Mouse (Mus musculus) neural tube, embryonic 10.5 days (tissue): Measurements from ENCODE around the gene Slc30a3.
"Not testable (repeated sequence)": the region's sequence is repeated elsewhere in the genome, so short reads cannot be mapped to it uniquely, and the experiment has no call there.

ENCODE experiments used
- DNase-seq: peaks from one replicate; pipeline ENCODE4 v3.0.0-alpha.2; 2017; ENCODE audit warnings: low spot score; ENCODE audit errors: extremely low spot score

Gene Slc30a3

DNA sequence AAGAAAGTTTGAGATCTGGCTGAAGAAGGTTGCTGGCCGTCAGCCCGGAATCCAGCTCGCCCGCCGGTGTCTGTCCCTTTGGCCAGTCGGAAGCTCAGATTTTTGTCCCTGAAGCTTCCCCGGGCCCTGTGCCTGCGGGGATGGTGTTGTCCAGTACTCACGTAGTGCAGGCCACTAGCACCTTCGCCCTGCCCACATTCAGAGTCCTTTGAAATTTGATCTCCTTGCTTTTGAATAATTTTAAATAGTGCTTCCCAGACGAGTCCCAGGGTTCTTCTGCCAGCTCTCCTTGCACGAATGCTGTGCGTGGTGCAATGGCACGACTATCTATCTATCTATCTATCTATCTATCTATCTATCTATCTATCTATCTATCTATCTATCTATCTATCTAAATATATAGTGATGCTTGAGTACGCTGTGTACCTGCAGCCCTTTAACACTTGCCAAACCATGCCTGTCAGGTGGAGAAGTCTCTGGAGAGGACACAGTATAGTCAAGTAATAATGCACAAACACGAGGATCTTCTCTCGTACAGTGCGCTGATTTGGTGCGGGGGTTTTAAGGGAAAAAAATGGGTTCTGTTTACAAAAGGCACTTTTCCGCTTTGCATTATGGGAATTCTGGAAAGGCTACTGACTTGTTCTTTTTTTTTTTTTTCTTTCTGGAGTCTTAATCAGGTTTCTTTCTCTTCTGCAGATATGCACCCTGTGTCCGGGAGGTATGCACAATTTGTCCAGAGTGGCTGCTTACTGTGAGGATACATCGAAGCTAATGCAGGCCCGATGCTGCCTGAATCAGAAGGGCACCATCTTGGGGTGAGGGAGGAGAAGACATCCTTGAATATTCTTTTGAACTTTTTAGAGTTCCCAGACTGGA lies 59.0 kb downstream of the Slc30a3 start, which contains the start of gene Slc5a6:
Gene Slc5a6 (minus strand): TSS at position 162 of the 879 bp plus-strand sequence.
- DNase-seq: peak; percentile 56

- DNase-seq: peak; percentile 99
Measured at GRCm38 (mm10) chr5:31047848-31048762, 59.9 kb downstream of the Slc30a3 start, which contains the start of gene Atraid. Atraid (plus strand) TSS chr5:31048312.

- no peak for DNase-seq
Measured at GRCm38 (mm10) chr5:31047074-31047473, 61.0 kb downstream of the Slc30a3 start.

- no peak for DNase-seq
Measured at GRCm38 (mm10) chr5:31046416-31046815, 61.6 kb downstream of the Slc30a3 start.

- DNase-seq: no peak
Measured at GRCm38 (mm10) chr5:31038171-31038845, 69.7 kb downstream of the Slc30a3 start.

DNA sequence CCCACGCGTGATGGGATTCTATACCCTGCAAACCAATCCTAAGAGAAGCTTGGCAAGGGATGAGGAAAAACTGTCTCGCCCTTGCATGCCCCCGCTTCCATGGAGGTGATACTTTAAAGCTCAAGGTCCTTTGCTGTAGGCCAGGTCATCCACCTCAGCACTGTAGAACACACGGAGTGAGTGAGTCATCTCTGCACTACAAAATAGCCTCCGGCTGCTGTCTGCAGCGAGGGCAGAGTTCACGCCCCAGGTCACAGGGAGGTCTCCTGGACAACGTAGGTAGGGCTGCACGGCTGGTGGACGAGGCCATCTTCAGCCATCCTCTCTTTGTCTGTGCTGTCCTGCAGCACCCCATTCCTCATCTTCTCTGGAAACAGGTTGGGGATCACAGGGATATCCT lies 71.5 kb downstream of the Slc30a3 start:
- not testable (repeated sequence) for DNase-seq
